Mouse (Mus musculus) gastrocnemius, postnatal 14 days (tissue): ENCODE results near the gene Slit3. TPM values are rescaled to one million over a fixed set of nuclear protein-coding genes. Genes with fewer than 3 reads are reported as not detected.

Source experiments
- DNase-seq: peaks from one replicate; pipeline ENCODE4 v3.0.0; 2021; ENCODE audit warnings: mixed read lengths
- intact Hi-C: fragments of 180-260 bp; cut with DNase I; formaldehyde crosslinking; loops from one replicate; pipeline ENCODE4 v1.15.1; 2025; ENCODE audit warnings: low total_unique reads
- total RNA-seq, 2 experiments: library from RNA; stranded (reverse); gene quantifications; 2 replicates each; pipeline ENCODE4 v1.2.3; 2021

Slit3 gene
- total RNA-seq, 2 experiments from 2014 or later, result 11.0 to 12.1 TPM

DNA sequence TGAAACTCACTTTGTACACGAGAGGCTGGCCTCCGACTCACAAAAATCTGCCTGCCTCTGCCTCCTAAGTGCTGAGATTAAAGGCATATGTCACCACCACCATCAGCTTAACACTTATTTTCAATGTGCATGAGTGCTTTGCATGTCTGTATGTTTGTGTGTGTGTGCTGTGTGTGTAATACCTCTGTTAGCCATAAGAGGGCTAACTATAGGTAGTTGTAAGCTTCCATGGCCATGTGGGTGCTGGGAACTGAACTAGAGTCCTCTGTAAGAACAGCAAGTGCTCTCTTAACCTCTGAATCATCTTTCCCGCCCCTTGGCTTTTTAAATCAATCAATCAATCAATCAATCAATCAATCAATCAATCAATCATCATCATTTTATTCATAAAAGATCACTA is 251.4 kb downstream of the Slit3 start:
- intact Hi-C loops, result no loop called here
- DNase-seq, result no peak

DNA sequence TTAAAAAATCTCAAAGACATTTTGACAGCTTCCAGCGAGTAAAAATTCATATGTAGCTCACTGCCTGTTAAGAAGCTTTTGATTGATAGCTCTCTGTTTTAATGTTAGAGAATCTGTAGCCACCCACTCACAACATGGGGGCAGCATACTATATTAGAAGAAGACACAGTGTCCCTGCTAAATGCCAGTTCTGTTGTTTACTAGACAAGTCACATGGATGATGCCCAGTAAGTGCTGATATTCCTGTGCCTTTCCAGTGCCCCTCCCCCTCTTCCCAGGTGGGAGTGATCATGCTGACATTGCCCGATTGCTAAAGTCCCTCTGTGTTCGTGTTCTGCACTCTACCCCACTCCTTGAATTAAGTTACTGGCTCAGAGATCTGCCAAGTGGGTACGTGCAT is 254.0 kb downstream of the Slit3 start:
- no peak for DNase-seq
- intact Hi-C loops, result no loop called here

DNA sequence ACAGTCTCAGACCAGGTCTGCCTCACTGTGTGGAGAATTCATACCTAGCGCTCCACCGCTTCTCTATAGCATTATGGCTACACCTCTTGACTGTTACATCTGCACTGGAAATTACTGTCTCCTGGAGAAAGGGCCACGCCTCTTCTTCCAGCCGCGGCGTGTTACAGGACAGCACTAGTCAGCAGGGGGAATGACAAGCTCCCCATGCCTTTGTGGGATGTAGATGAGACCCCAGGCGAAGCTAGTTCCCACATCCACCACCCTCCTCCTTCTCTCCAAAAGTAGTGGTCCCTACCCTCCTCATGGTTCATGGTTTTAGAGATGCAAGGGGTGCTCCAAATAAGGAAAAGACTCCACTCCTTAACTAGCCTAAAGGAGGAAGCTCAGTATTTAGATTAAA is 257.8 kb downstream of the Slit3 start:
- intact Hi-C loops, result no loop called here
- no peak for DNase-seq

DNA sequence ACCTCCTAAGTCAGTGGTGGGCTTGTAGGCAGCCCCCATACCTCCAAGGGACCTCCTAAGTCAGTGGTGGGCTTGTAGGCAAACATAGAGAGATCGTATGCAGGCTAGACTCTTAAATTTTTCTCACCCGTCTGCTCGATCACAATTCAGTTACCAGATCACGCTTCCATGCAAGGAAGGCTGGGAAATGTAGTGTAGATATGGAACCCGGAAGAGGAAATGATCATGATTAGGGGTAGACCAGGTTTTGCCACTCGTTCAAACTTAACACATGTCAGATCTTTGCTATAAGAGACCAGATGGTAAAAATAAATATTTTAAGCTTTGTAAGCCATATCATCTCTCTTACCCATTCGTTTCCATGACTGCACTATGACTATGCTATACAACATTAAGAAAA is 258.4 kb downstream of the Slit3 start:
- no peak for DNase-seq
- intact Hi-C loops, result no loop called here

DNA sequence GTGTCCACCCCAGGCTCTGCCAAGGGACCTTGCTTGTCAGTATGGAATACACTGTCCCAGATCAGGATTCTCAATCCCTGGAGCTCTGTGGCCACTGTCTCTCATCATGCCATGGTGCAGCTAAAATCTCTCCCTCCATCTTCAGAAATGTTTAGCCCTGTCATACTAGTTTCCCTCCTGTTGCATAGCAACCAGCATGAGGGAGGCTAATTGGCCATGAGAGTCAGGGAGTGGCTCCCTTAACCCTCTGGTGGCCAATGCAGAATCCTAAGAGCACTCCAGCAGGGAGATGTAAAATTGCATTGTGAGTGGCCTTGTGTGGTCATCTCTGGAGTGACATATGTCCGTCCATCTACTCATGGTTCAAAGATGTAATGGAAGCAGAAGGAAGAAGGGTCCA is 259.7 kb downstream of the Slit3 start:
- no peak for DNase-seq
- intact Hi-C loops, result no loop called here

DNA sequence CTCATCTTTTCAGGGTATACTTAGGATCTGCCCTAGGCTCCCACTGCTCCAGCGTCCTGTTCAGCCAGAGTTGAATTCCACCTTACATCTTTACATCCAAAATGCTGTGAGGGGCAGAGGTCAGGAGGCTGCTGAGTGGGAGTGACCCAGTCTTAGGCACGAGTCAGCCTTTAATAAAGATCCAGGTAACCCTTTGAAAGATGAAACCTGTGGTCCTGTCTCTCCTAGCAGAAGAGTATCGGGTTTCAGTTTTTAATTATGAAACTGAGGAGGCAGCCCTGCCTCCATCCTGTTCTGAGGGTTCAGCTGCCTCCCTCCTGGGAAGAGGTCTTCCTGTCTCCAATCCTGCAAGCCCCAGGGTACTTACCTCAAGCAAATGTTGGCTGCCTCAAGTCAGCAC is 264.4 kb downstream of the Slit3 start:
- intact Hi-C loops, result no loop called here
- no peak for DNase-seq

DNA sequence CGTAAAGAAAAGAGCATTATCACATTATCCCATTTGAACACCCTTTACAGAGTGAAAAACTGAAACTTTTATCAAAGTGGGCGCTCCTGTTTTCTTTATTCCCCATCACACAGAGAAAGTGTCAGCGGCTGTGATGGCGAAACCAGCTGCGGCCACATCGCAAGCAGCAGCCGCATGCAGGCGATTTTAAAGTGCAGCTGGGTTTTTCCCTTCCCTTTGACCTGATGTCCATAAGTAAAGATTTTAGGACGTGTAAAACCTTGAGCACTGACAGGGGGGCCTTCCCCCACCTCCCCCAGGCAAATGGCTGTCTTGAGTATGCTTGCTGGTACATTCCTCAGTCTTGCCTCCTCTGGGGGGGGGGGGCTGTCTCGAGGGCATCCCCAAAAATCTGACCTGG is 266.8 kb downstream of the Slit3 start:
- DNase-seq, result no peak
- intact Hi-C loops, result no loop called here

DNA sequence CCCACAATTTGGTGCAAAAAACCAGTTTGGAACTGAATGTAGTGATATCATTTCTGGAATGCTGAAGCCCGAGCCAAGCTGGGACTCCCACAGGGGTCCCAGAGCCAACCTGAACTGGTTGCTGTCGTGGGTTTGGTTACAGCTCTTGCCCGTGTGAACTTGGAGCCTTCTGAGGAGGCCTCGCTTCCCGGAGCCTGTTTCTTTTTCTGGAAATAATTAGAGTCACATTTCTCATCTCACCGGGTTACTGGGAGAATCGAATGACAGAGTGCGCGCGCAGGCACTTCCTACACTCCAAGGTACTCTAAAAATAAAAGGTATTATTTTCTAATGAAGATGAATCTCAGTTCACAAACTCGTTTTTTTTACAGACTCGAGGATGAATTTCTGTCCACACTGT is 267.4 kb downstream of the Slit3 start:
- DNase-seq, result no peak
- intact Hi-C loops, result no loop called here

DNA sequence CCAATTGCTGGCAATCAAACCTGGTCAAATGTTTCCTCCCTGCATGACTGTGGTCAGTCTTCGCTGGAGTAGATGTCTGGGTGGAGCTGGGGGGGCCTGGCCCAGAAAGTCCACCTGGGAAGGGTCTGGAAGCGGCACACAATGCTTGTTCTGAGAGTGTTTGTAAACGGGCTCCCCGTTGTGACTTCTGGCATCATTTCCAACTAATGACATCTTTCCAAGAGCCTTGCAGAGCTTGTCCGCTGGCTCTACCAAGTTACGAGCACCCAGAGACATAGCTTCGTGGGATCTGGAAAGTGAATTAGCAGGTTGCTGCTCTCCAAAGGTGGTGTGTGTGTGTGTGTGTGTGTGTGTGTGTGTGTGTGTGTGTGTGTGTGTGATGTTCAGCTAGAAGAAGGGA is 268.3 kb downstream of the Slit3 start:
- DNase-seq, result no peak
- intact Hi-C loops, result no loop called here

DNA sequence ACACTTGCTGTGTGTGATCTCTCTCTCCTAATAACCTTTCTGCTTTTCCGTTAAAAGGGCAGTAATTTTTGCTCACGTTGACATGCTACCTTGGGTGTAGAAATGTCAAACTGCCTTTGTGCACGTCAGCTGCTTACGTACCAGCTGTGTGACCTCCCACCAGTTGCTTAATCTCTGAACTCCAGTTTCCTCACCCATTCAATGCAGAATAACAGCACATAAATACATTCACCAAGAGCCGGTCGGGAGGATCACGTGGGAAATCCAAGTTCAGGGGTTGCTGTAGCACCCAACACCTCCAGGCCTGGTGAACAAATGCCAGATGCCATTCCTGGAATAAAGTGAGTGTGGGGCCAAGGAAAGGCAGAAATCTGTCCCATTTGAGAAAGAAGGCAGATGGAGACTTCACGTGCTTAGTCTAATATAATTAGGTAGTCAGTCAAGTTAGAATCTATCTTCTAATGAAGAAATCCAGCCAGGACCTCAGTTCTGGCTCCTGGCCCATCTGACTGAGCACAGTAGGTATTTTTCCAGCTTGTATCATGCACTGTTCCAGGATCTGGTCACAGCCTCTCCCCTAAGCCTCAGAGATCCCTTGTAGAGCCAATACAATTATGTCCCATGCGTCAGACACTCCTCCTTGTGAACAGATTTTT is 268.9 kb downstream of the Slit3 start:
- intact Hi-C loops, result no loop called here

DNA sequence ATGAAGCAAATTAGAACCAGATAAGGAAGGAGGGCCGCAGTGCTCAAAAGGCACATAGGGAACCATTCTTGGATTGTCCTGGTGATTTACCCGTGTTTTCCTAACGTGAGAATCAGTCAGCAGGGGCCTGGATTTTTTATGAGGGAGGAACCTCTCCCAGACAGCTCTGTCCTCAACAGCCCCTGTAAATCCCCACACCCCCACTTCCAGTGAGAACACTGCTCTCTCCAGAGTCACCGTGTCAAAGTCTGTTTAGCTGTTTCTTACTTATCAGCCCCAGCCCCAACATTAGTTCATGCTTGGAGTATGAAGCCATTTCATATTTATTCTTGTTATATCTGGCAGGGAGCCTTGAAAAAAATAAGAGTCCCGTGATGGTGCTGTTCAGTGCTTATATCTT is 272.8 kb downstream of the Slit3 start:
- intact Hi-C loops, result no loop called here
- DNase-seq, result no peak

More for the DNA sequence above, 268.9 kb downstream of the Slit3 start:
- DNase-seq, result no peak

DNA sequence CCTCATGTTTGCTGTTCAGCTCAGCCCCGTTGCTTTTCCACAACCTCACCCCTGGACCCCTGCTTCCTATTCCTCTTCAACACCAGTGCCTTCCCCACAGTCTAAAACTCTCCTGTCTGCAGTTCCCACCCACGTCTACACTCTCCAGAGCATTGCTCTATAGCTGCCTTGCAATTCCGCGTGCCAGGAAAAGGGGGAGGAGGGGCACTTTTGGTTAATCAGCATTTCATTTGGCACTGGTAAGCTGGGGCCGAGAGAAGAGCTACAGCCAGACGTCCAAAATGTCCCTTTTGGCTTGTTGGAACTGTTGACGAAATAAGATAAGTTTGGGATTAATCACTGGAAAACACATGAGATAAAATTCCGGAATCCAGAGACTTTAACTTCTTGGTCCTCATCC is 274.4 kb downstream of the Slit3 start:
- peak; percentile 24 for DNase-seq
- intact Hi-C loops, result no loop called here

DNA sequence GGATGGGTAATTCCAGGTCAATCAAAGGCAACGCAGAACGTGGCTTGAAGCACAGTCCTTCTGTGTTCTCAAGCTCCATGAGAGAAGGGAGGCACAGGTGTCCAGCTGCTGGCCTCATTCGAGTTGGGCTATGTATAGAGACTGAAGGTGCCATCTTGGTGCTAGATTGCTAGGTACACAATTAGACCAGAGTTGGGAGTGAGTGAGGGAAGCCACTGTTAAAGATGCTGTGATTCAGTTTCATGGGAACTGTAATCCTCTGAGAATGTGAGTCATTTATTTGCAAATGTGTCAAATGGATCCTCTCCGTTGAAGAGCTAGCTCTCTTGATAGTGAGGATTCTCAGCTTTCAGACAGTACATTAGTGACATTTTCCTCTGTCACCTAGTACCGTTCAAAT is 277.3 kb downstream of the Slit3 start:
- intact Hi-C loops, result no loop called here
- DNase-seq, result no peak

DNA sequence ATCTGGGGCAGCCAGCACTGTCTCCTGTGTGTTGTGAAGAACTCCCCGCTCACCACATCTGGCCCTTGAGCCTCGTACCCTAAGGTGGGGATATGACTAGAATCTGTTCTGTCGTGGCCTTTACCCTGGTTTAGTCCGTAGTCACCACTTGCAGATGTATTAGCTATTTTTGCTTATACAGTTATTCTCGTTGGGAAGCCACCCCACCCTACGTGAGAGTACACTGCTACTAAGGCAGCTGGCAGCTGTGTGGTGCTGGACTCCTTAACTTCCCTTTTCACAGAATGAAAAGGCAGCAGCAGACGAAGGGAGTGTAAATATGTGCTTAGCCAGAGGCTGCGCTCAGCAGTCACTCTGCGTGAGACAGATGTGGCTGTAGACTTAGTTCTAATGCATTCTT is 282.5 kb downstream of the Slit3 start:
- intact Hi-C loops, result loop anchor here (10.0 kb wide), 1 partner anchor 559 kb away; no protein-coding TSS in a partner anchor
- DNase-seq, result no peak

DNA sequence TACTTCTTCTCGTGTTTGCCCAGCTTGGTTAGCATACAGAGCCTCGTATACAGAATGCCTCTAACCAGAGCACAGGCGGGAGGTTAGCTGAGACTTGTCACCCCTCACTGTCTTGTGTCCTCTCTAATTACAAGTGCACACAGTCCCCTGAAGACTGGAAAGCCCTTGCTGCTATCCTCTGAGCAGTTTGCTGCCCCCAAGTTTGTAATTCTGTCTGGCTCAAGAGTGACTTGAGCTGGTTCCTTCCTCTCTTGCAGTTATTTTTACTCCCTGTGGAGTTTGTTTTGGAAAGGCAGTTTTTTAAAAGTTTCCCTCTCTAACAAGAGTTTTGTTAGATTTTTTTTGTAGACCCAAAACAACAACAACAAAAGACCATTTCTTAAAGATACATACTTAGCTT is 285.0 kb downstream of the Slit3 start:
- intact Hi-C loops, result loop anchor here (10.0 kb wide), 1 partner anchor 561 kb away; no protein-coding TSS in a partner anchor

DNA sequence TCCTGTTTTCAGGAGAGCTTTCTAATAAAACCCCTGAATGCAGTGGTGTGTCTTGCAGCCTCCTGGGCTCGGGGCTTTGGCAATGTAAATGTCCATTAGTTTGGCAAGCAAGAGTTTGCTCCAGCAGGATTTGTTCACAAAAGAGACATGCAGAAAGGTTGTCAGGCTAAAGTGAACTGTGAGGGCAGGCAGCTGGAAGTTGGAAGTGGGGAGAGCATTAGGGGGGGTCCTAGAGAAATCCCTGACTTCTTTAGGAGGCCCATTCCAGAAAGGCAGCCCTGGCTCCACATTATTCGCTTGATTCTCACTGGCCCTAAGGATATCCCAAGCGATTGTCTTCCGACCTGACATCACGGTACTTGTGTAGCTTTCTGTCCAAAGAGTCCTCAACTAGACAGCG is 285.5 kb downstream of the Slit3 start:
- DNase-seq, result no peak
- intact Hi-C loops, result loop anchor here (10.0 kb wide), 1 partner anchor 562 kb away; no protein-coding TSS in a partner anchor

More for the DNA sequence above, 285.0 kb downstream of the Slit3 start:
- no peak for DNase-seq

DNA sequence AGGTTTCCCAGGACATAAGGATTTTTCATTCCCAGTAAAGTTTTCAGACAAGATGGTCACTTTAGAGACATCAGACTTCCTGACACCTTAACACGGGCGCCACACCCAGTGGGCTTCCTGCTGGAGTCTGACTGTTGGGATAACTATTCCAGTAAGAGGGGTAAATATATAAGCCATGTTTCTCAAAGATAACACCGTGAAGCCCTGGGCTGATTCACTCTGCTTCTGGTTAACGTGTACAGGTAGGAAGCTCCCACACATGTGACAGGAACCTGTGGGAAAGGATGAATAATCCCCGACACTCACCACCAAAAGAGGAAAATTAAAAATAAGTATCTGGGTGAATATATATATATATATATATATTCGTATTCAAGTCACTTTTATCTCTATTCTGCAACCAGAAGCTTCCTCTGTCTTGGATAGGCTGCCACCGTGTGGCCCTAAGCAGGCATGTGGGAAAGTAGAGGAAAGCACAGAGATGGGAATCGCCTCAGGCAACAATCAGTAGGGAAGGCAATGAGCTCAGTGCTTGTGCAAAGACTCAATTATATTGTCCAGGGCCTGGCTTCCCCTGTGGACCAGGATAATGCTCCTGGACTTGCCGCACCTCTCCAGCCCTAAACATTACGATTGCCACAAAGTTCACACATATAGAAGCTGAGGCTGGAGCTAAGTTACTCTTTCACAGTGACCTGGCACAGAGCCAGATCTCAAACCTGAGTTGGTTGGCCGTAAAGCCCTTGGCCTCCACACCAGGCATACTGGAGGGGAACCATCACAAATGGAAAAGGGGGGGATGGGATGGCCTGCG is 286.5 kb downstream of the Slit3 start:
- peak; percentile 61 for DNase-seq
- intact Hi-C loops, result loop anchor here (2.0 to 10.0 kb wide), 2 partner anchors 289 to 563 kb away; no protein-coding TSS in a partner anchor

DNA sequence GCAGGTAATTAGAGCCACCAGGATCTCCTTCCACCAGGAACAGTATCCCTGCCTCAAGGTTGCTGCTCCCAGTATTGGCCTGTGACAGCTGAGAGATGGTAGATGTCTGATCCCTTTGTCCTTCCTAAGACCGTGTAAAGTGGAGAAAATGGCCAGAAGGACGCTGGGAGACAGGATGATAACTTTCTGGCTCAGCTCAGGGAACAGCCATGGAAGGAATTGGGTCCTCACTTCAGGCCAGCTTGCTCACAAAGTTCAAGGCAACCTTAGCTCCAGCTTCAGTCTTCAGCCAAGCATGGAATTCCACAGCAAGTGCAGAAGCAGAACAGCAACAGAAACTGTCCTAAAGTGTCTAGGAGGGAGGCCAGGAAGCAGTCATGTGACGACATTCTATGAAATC is 289.4 kb downstream of the Slit3 start:
- no peak for DNase-seq
- intact Hi-C loops, result no loop called here

DNA sequence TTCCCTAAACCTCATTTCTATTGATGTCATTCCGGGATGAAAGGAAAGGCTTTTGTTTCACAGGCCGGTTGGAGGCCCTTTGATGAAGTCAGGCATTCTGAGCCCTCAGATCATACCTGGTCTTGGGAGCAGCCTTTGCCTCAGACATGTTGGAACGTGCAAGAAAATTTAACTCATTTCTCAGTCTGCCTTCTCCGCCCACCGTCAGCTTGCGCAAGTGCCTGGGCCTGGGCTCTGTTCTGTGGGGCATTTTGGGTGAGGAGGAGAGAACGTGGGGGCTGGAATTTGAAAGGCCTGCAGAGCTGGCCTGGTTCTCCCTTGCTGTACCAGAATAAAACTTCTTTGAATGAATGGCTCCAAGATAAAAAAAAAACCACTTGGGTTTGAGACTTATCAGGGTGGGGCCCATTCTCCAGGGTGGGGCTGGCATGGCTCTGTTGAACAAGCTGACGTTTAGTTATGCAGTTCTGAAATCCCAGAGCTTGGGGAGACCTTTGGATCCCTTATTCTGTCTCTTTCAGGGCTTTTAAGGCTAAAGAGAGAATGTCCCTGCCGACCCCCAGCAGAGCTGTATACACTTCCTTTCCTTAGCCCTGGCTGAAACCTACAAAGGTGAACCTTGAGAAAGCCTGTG is 294.9 kb downstream of the Slit3 start:
- DNase-seq, result no peak
- intact Hi-C loops, result loop anchor here (5.0 kb wide), 1 partner anchor 1981 kb away; no protein-coding TSS in a partner anchor

DNA sequence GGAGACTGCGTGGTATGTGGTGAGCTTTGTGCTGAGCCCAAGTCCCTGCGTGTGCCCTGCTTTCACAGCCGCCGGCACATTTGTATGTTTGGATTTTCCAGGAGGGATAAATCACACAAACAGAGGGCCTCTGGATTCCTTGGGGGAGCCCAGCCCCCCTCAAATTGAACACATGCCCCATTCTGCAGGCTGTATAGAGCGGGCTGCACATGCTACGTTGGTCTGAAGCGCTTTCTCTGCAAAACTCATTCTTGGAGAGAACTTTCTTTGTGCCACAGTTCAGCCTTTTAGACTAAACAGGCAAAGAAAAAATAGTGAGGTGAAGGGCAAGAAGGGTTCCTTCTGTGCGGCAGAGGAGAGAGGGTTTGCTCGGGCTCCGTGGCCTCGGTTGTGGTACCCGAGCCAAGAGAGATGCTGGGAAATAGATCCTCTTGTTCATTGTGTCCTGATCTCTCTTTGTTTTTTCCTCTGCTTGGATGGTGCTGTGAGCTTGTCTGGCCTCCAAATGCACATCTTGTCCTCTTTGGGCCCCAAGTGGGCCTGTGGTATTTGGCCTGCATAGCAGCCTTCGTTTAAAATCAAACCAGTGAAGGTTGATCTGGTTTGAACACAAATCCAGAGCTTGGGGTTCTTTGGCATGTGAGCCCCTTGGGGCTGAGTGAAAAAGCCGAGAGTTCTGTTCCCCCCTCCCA is 295.5 kb downstream of the Slit3 start:
- DNase-seq, result peak; percentile 13
- intact Hi-C loops, result loop anchor here (5.0 kb wide), 1 partner anchor 1981 kb away; no protein-coding TSS in a partner anchor
